Mouse (Mus musculus) thymus, adult 2 months (tissue): ENCODE data around the gene Filip1. TPM values are rescaled to one million over a fixed set of nuclear protein-coding genes. Genes with fewer than 3 reads are reported as not detected.

ENCODE experiments used
- DNase-seq: peaks from one replicate; pipeline ENCODE4 v3.0.0; 2021
- H3K27ac ChIP-seq: fragments of 200-500 bp; 2 replicates; pipeline ENCODE4 v1.5.1; 2012; ENCODE audit warnings: low read length, control low read depth; ENCODE audit not compliant: control insufficient read depth, insufficient read depth
- H3K27me3 ChIP-seq: fragments of 200-500 bp; 2 replicates; pipeline ENCODE4 v1.6.1; 2012; ENCODE audit warnings: mild to moderate bottlenecking, low read length, moderate library complexity, mixed read lengths; ENCODE audit not compliant: control insufficient read depth, insufficient read depth
- H3K36me3 ChIP-seq: fragments of 200-500 bp; 2 replicates; pipeline ENCODE4 v1.6.1; 2012; ENCODE audit warnings: mild to moderate bottlenecking, low read length, moderate library complexity; ENCODE audit not compliant: control insufficient read depth, insufficient read depth
- H3K4me1 ChIP-seq: fragments of 200-500 bp; replicated peaks from 2 replicates; pipeline ENCODE4 v1.6.1; 2012; ENCODE audit warnings: low read length; ENCODE audit not compliant: control insufficient read depth, insufficient read depth
- H3K4me3 ChIP-seq: fragments of 200-500 bp; 2 replicates; pipeline ENCODE4 v1.5.1; 2012; ENCODE audit warnings: mild to moderate bottlenecking, low read length, control low read depth, moderate library complexity; ENCODE audit not compliant: control insufficient read depth, insufficient read depth
- CTCF ChIP-seq: fragments of 200-500 bp; IDR thresholded peaks from 2 replicates; pipeline ENCODE4 v1.5.1; 2012; ENCODE audit warnings: mild to moderate bottlenecking, control low read depth, low read length, moderate library complexity, borderline replicate concordance; ENCODE audit not compliant: control insufficient read depth, poor library complexity, insufficient read depth; ENCODE audit errors: extremely low read depth
- POLR2A ChIP-seq: fragments of 200-500 bp; IDR thresholded peaks from 2 replicates; pipeline ENCODE4 v1.6.1; 2012; ENCODE audit warnings: mild to moderate bottlenecking, low read length, control low read depth, moderate library complexity; ENCODE audit not compliant: control insufficient read depth, poor library complexity, insufficient read depth; ENCODE audit errors: extremely low read depth
- WGBS: fragments of 180-500 bp; shearing (Covaris S2); methylation state at CpG from one replicate; pipeline ENCODE4 v1.1.7; 2018; 5-methylcytosine and 5-hydroxymethylcytosine counted together
- polyA plus RNA-seq: library from polyadenylated mRNA; depleted of rRNA; stranded (reverse); fragments of >200 nt; gene quantifications from 2 replicates; pipeline ENCODE4 v1.2.3, GENCODE M21; 2012

Gene Filip1
- polyA plus RNA-seq, 1 experiment, result 0.90 TPM

GRCm38 (mm10) chr9:79989061-79989460 lies 23.6 kb downstream of the Filip1 start:
- 93% methylated on average over 1 of the region's 1 CpGs for WGBS
- no peak for DNase-seq
- no peak for TF ChIP-seq CTCF
- no peak for TF ChIP-seq POLR2A
- no peaks in the 10 kb centered on the region for H3K27me3 ChIP-seq
- no peaks in the 10 kb centered on the region for H3K4me1 ChIP-seq
- H3K27ac ChIP-seq, result no peak overlapping the region
- H3K4me3 ChIP-seq, result no peak overlapping the region
- H3K36me3 ChIP-seq, result no peaks in the 10 kb centered on the region

- no peak overlapping the region for H3K27ac ChIP-seq
- no peak overlapping the region for H3K4me3 ChIP-seq
- no peak for DNase-seq
- 96% methylated on average over 10 of the region's 10 CpGs for WGBS
- TF ChIP-seq CTCF (no peak), POLR2A (no peak)
- H3K27me3 ChIP-seq, result no peaks in the 10 kb centered on the region
- H3K36me3 ChIP-seq, result no peaks in the 10 kb centered on the region
- H3K4me1 ChIP-seq, result no peaks in the 10 kb centered on the region
Measured at GRCm38 (mm10) chr9:79983244-79983643, 29.4 kb downstream of the Filip1 start.

GRCm38 (mm10) chr9:79979274-79979673 lies 33.4 kb downstream of the Filip1 start:
- no peaks in the 10 kb centered on the region for H3K4me1 ChIP-seq
- DNase-seq, result no peak
- H3K4me3 ChIP-seq, result no peak overlapping the region
- TF ChIP-seq CTCF (no peak), POLR2A (no peak)
- WGBS, result 99% methylated on average over 2 of the region's 2 CpGs
- no peaks in the 10 kb centered on the region for H3K27me3 ChIP-seq
- no peak overlapping the region for H3K27ac ChIP-seq
- no peaks in the 10 kb centered on the region for H3K36me3 ChIP-seq

GRCm38 (mm10) chr9:79978228-79979024 lies 34.2 kb downstream of the Filip1 start:
- H3K27ac ChIP-seq, result no peak overlapping the region
- no peaks in the 10 kb centered on the region for H3K36me3 ChIP-seq
- no peaks in the 10 kb centered on the region for H3K4me1 ChIP-seq
- no peak overlapping the region for H3K4me3 ChIP-seq
- H3K27me3 ChIP-seq, result no peaks in the 10 kb centered on the region
- WGBS, result 42% methylated on average over 12 of the region's 12 CpGs
- no peak for DNase-seq
- no peak for TF ChIP-seq POLR2A
- TF ChIP-seq CTCF, result no peak

GRCm38 (mm10) chr9:79977549-79977971 lies 35.1 kb downstream of the Filip1 start:
- 7% methylated on average over 13 of the region's 13 CpGs for WGBS
- no peaks in the 10 kb centered on the region for H3K4me1 ChIP-seq
- no peaks in the 10 kb centered on the region for H3K27me3 ChIP-seq
- no peaks in the 10 kb centered on the region for H3K36me3 ChIP-seq
- no peak overlapping the region for H3K4me3 ChIP-seq
- no peak overlapping the region for H3K27ac ChIP-seq
- TF ChIP-seq CTCF (no peak), POLR2A (no peak)
- peak; percentile 8 for DNase-seq

GRCm38 (mm10) chr9:79976789-79977188 lies 35.9 kb downstream of the Filip1 start:
- H3K27ac ChIP-seq, result no peak overlapping the region
- no peak overlapping the region for H3K4me3 ChIP-seq
- H3K36me3 ChIP-seq, result no peaks in the 10 kb centered on the region
- 83% methylated on average over 8 of the region's 8 CpGs for WGBS
- no peaks in the 10 kb centered on the region for H3K4me1 ChIP-seq
- no peaks in the 10 kb centered on the region for H3K27me3 ChIP-seq
- no peak for DNase-seq
- TF ChIP-seq POLR2A, result no peak
- TF ChIP-seq CTCF, result no peak
